Comparison of ENCODE assay signal across 16 mouse cellular contexts in the genomic region with DNA sequence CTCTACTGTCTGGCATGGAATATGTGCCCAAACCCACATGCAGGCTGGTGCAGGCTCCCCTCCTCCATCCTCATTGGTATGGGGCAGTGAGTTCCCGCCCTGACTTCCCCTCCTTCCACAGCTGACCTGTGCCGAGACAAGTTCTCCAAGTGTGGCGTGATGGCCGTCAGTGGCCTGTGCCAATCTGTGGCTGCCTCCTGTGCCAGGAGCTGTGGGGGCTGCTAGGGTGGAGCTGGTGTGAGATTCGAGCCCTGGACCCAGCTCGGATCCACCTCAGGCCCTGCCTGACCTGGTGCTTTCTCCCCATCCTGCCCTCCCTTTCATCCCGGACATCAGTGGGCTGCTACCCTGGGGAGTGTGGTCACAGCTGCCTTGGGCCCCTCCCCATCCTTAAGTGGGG. TPM values are rescaled to one million over a fixed set of nuclear protein-coding genes. Genes with fewer than 3 reads are reported as not detected.
DNase-seq lines count a peak whose midpoint lies in the region; ATAC-seq and TF ChIP-seq lines count a peak whose summit lies in the region.
"Had no signal": no experiment of that assay in that cellular context is flagged by ENCODE, and none has a peak within 500 bp of the region (broad histone marks: within the 10 kb centered on the region; RNA-seq: fewer than 3 reads in every experiment).

No protein-coding gene starts in this region.

- no peak for TF ChIP-seq POLR2A in lung, adult 2 months (IDR thresholded peaks at IDR 0.05; ENCODE audit: borderline replicate concordance, extremely low read depth, low read depth, low read length)

- TF ChIP-seq CTCF in lung, adult 2 months (IDR thresholded peaks at IDR 0.05; ENCODE audit: insufficient read depth, low read length): no peak

- H3K9ac ChIP-seq in forebrain, embryonic 12.5 days: 0 out of 2 replicates have a peak overlapping the region, but pooled peaks have one; percentile 7
- no peak overlapping the region for H3K9ac ChIP-seq in forebrain, embryonic 14.5 days (ENCODE audit: low read length)
- 0 out of 2 replicates have a peak overlapping the region, but pooled peaks have one; percentile 20 for H3K9ac ChIP-seq in lung, embryonic 16.5 days (ENCODE audit: low read length)
- H3K9ac ChIP-seq in limb, embryonic 13.5 days: peak overlapping the region; percentile 31; the same call in 1 of the 2 replicates
- H3K9ac ChIP-seq: midbrain, embryonic 13.5 days had no signal

- no peak for DNase-seq in forebrain, embryonic 14.5 days (ENCODE audit: low spot score)
- DNase-seq in heart, postnatal 10 days: peak; percentile 36 to 47
- DNase-seq in heart, postnatal 36 days: no peak
- DNase-seq in lung, adult 2 months: no peak
- DNase-seq in right cerebral cortex, postnatal 14 days: no peak
- DNase-seq: adrenal gland, adult 2 months; kidney, adult 9 months; spleen, adult 18-20 months; thymus, adult 18-20 months had no signal

- no peak overlapping the region for H3K4me2 ChIP-seq in forebrain, embryonic 12.5 days
- H3K4me2 ChIP-seq in forebrain, embryonic 14.5 days (ENCODE audit: low read length): no peak overlapping the region
- no peak overlapping the region for H3K4me2 ChIP-seq in lung, embryonic 16.5 days (ENCODE audit: low read depth, low read length)
- no peak overlapping the region for H3K4me2 ChIP-seq in limb, embryonic 13.5 days (replicated peaks)
- H3K4me2 ChIP-seq: liver, embryonic 11.5 days; midbrain, embryonic 13.5 days had no signal

- H3K27me3 ChIP-seq in forebrain, embryonic 12.5 days: no peaks in the 10 kb centered on the region
- H3K27me3 ChIP-seq in forebrain, embryonic 14.5 days (replicated peaks; ENCODE audit: control insufficient read depth, insufficient read depth, low read length): no peaks in the 10 kb centered on the region
- H3K27me3 ChIP-seq in lung, embryonic 16.5 days (ENCODE audit: control insufficient read depth, insufficient read depth, low read depth, low read length): no peaks in the 10 kb centered on the region
- H3K27me3 ChIP-seq in limb, embryonic 13.5 days: no peaks in the 10 kb centered on the region
- H3K27me3 ChIP-seq: midbrain, embryonic 13.5 days had no signal

- 84% methylated on average over 7 of the region's 7 CpGs for WGBS in forebrain, embryonic 12.5 days
- WGBS in forebrain, embryonic 14.5 days: 83% methylated on average over 7 of the region's 7 CpGs
- 57% methylated on average over 7 of the region's 7 CpGs for WGBS in lung, embryonic 16.5 days
- 63% methylated on average over 7 of the region's 7 CpGs for WGBS in lung, adult 2 months
- 76% methylated on average over 7 of the region's 7 CpGs for WGBS in limb, embryonic 13.5 days

- peaks cover 45% of the 10 kb centered on the region for H3K4me1 ChIP-seq in forebrain, embryonic 12.5 days
- peaks cover 26% of the 10 kb centered on the region for H3K4me1 ChIP-seq in forebrain, embryonic 14.5 days (ENCODE audit: control insufficient read depth, insufficient read depth, low read length)
- H3K4me1 ChIP-seq in lung, embryonic 16.5 days (replicated peaks; ENCODE audit: control insufficient read depth, insufficient read depth, low read length): peaks cover 22% of the 10 kb centered on the region
- H3K4me1 ChIP-seq in lung, adult 2 months (ENCODE audit: control insufficient read depth, insufficient read depth, low read length): peaks cover 8% of the 10 kb centered on the region
- peaks cover 83% of the 10 kb centered on the region for H3K4me1 ChIP-seq in limb, embryonic 13.5 days

- no peak for ATAC-seq in forebrain, embryonic 12.5 days (ENCODE audit: low FRiP score)
- no peak for ATAC-seq in forebrain, embryonic 14.5 days
- ATAC-seq in lung, embryonic 16.5 days (ENCODE audit: low read depth): no peak
- ATAC-seq in limb, embryonic 13.5 days (ENCODE audit: low FRiP score, low read depth): no peak
- ATAC-seq: midbrain, embryonic 13.5 days had no signal

- no peak overlapping the region for H3K4me3 ChIP-seq in forebrain, embryonic 12.5 days (replicated peaks)
- no peak overlapping the region for H3K4me3 ChIP-seq in forebrain, embryonic 14.5 days (ENCODE audit: low read depth, low read length)
- no peak overlapping the region for H3K4me3 ChIP-seq in lung, embryonic 16.5 days (ENCODE audit: low read length)
- no peak overlapping the region for H3K4me3 ChIP-seq in lung, adult 2 months (replicated peaks; ENCODE audit: extremely low read depth, low read depth, low read length)
- no peak overlapping the region for H3K4me3 ChIP-seq in limb, embryonic 13.5 days
- H3K4me3 ChIP-seq: heart, adult 2 months; midbrain, embryonic 13.5 days had no signal

- 0 out of 2 replicates have a peak overlapping the region, but pooled peaks have one; percentile 6 for H3K27ac ChIP-seq in forebrain, embryonic 12.5 days
- H3K27ac ChIP-seq in forebrain, embryonic 14.5 days (ENCODE audit: low read depth, low read length): no peak overlapping the region
- 0 out of 2 replicates have a peak overlapping the region, but pooled peaks have one; percentile 10 for H3K27ac ChIP-seq in lung, embryonic 16.5 days (ENCODE audit: low read length)
- peak overlapping the region; percentile 48; the same call in 1 of the 2 replicates for H3K27ac ChIP-seq in limb, embryonic 13.5 days
- H3K27ac ChIP-seq: heart, adult 2 months; midbrain, embryonic 13.5 days had no signal

- H3K9me3 ChIP-seq in forebrain, embryonic 12.5 days: no peaks in the 10 kb centered on the region
- H3K9me3 ChIP-seq in forebrain, embryonic 14.5 days (replicated peaks; ENCODE audit: control insufficient read depth, low read length): no peaks in the 10 kb centered on the region
- no peaks in the 10 kb centered on the region for H3K9me3 ChIP-seq in lung, embryonic 16.5 days (ENCODE audit: control insufficient read depth, low read length)
- no peaks in the 10 kb centered on the region for H3K9me3 ChIP-seq in limb, embryonic 13.5 days
- H3K9me3 ChIP-seq: midbrain, embryonic 13.5 days had no signal

- peaks cover 69% of the 10 kb centered on the region for H3K36me3 ChIP-seq in forebrain, embryonic 12.5 days (replicated peaks)
- H3K36me3 ChIP-seq in forebrain, embryonic 14.5 days (ENCODE audit: control insufficient read depth, insufficient read depth, low read length): peaks cover 53% of the 10 kb centered on the region
- peaks cover 20% of the 10 kb centered on the region for H3K36me3 ChIP-seq in lung, embryonic 16.5 days (ENCODE audit: control insufficient read depth, insufficient read depth, low read length)
- H3K36me3 ChIP-seq in limb, embryonic 13.5 days: peaks cover 66% of the 10 kb centered on the region

- intact Hi-C loops in heart, postnatal 10 days (cut with DNase I): no loop called here
- intact Hi-C loops in heart, postnatal 36 days (cut with DNase I): no loop called here

RNA-seq across cellular contexts. Expression of gene Mfap2, which starts 5.1 kb away (rescaled TPM):
- polyA plus RNA-seq in forebrain, embryonic 12.5 days (2016; fragmentation: Nextera tagmentation; extraction: Ambion mirVana): 250 and 275 TPM in 2 replicates
- 255 and 287 TPM in 2 replicates for polyA plus RNA-seq in forebrain, embryonic 14.5 days (2014; fragmentation: Nextera tagmentation; extraction: Ambion mirVana)
- total RNA-seq in heart, postnatal 10 days (2021): 10 to 100 TPM; 47.6 to 53.7 TPM
- 1 to 10 TPM; 4.0 to 4.3 TPM for total RNA-seq in heart, postnatal 36 days (2021)
- polyA plus RNA-seq in lung, embryonic 16.5 days (2015; fragmentation: Nextera tagmentation; extraction: Ambion mirVana): 500 and 511 TPM in 2 replicates
- 173 and 190 TPM in 2 replicates for polyA plus RNA-seq in lung, adult 2 months (2012; rRNA removed)
- 757 and 803 TPM in 2 replicates for polyA plus RNA-seq in limb, embryonic 13.5 days (2015; fragmentation: Nextera tagmentation; extraction: Ambion mirVana)
- polyA plus RNA-seq: macrophage had no signal

RNA-seq across cellular contexts. Expression of gene Atp13a2, which starts 28.7 kb away (rescaled TPM):
- 75.5 and 82.3 TPM in 2 replicates for polyA plus RNA-seq in forebrain, embryonic 12.5 days (2016; fragmentation: Nextera tagmentation; extraction: Ambion mirVana)
- 79.9 and 110 TPM in 2 replicates for polyA plus RNA-seq in forebrain, embryonic 14.5 days (2014; fragmentation: Nextera tagmentation; extraction: Ambion mirVana)
- total RNA-seq in heart, postnatal 10 days (2021): 10 to 100 TPM; 20.0 to 24.7 TPM
- total RNA-seq in heart, postnatal 36 days (2021): 10 to 100 TPM; 16.5 to 17.3 TPM
- polyA plus RNA-seq in lung, embryonic 16.5 days (2015; fragmentation: Nextera tagmentation; extraction: Ambion mirVana): 34.5 and 35.6 TPM in 2 replicates
- 199 and 258 TPM in 2 replicates for polyA plus RNA-seq in lung, adult 2 months (2012; rRNA removed)
- polyA plus RNA-seq in limb, embryonic 13.5 days (2015; fragmentation: Nextera tagmentation; extraction: Ambion mirVana): 37.4 and 41.8 TPM in 2 replicates

RNA-seq across cellular contexts. Expression of gene Crocc, which starts 45.0 kb away (rescaled TPM):
- 15.4 and 17.4 TPM in 2 replicates for polyA plus RNA-seq in forebrain, embryonic 12.5 days (2016; fragmentation: Nextera tagmentation; extraction: Ambion mirVana)
- 6.6 and 7.8 TPM in 2 replicates for polyA plus RNA-seq in forebrain, embryonic 14.5 days (2014; fragmentation: Nextera tagmentation; extraction: Ambion mirVana)
- 1 to 10 TPM; 7.0 to 7.4 TPM for total RNA-seq in heart, postnatal 10 days (2021)
- total RNA-seq in heart, postnatal 36 days (2021): 1 to 10 TPM; 4.3 to 5.5 TPM
- 5.3 and 5.5 TPM in 2 replicates for polyA plus RNA-seq in lung, embryonic 16.5 days (2015; fragmentation: Nextera tagmentation; extraction: Ambion mirVana)
- 10.1 and 14.0 TPM in 2 replicates for polyA plus RNA-seq in lung, adult 2 months (2012; rRNA removed)
- polyA plus RNA-seq in limb, embryonic 13.5 days (2015; fragmentation: Nextera tagmentation; extraction: Ambion mirVana): 7.2 and 8.0 TPM in 2 replicates

RNA-seq across cellular contexts. Expression of gene Sdhb, which starts 54.4 kb away (rescaled TPM):
- polyA plus RNA-seq in forebrain, embryonic 12.5 days (2016; fragmentation: Nextera tagmentation; extraction: Ambion mirVana): 380 and 396 TPM in 2 replicates
- 508 and 541 TPM in 2 replicates for polyA plus RNA-seq in forebrain, embryonic 14.5 days (2014; fragmentation: Nextera tagmentation; extraction: Ambion mirVana)
- total RNA-seq in heart, postnatal 10 days (2021): 100 to 1,000 TPM; 725 to 746 TPM
- 1,000 to 10,000 TPM; 1,261 to 1,268 TPM for total RNA-seq in heart, postnatal 36 days (2021)
- 347 and 354 TPM in 2 replicates for polyA plus RNA-seq in lung, embryonic 16.5 days (2015; fragmentation: Nextera tagmentation; extraction: Ambion mirVana)
- polyA plus RNA-seq in lung, adult 2 months (2012; rRNA removed): 97.5 and 143 TPM in 2 replicates
- 387 and 396 TPM in 2 replicates for polyA plus RNA-seq in limb, embryonic 13.5 days (2015; fragmentation: Nextera tagmentation; extraction: Ambion mirVana)

Comparison
In these comparisons a context has a peak if more than half of its experiments do, and no peak if none do; other contexts are left out.
1. DNase-seq: peak in heart, postnatal 10 days (2 of 2); none in forebrain, embryonic 14.5 days (single experiment), heart, postnatal 36 days (0 of 2), lung, adult 2 months (single experiment) and right cerebral cortex, postnatal 14 days (single experiment).